Mouse (Mus musculus) urinary bladder, postnatal 4 days (tissue): ENCODE data around the gene Gm3500.
"Not testable (repeated sequence)": the region's sequence is repeated elsewhere in the genome, so short reads cannot be mapped to it uniquely, and the experiment has no call there.

Experiments used
- DNase-seq, 2 experiments: peaks; one replicate each; pipeline ENCODE4 v3.0.0; 2021 to 2022; ENCODE audit warnings: low spot score in 2 of 2

The Gm3500 gene

GRCm38 (mm10) chr14:5388949-5389348 lies at the start of gene Gm3500:
TSS of gene Gm3500 (minus strand) at chr14:5389049.
- DNase-seq, result not testable (repeated sequence)

- not testable (repeated sequence) for DNase-seq
Observed at GRCm38 (mm10) chr14:5334828-5335227, 54.0 kb downstream of the Gm3500 start, which contains the start of gene Gm3542. TSS of gene Gm3542 (minus strand) at chr14:5334928.
